Mouse (Mus musculus) adrenal gland, postnatal 14 days (tissue): ENCODE measurements around the gene Znhit1. TPM values are rescaled to one million over a fixed set of nuclear protein-coding genes. Genes with fewer than 3 reads are reported as not detected.
A peak's percentile ranks its signal among the peaks of the same experiment; 100 is the strongest.

Source experiments
- DNase-seq: peaks from one replicate; pipeline ENCODE4 v3.0.0; 2021; ENCODE audit warnings: mixed read lengths
- long read RNA-seq, 2 experiments: library from polyadenylated mRNA; stranded (forward); transcript quantifications; one replicate each; pipeline ENCODE4 v2.0.0; 2021
- total RNA-seq: library from RNA; stranded (reverse); gene quantifications from 2 replicates; pipeline ENCODE4 v1.2.3, GENCODE M21; 2021

Gene Znhit1
- total RNA-seq: 64.8 and 72.1 TPM in 2 replicates
- long read RNA-seq, experiment 1, transcript Znhit1-202 (5 exons, 740 nt): minor isoform, 9 of 64 reads
- long read RNA-seq, experiment 1, transcript Znhit1-206 (5 exons, 1,208 nt): major isoform, 39 of 64 reads
- long read RNA-seq, experiment 1, partial matches to known transcripts: 9 of 64 reads
- long read RNA-seq, experiment 1, other reads (novel, unspliced or antisense): 4 of 64 reads
- long read RNA-seq, experiment 2, transcript Znhit1-202 (5 exons, 740 nt): minor isoform, 17 of 66 reads
- long read RNA-seq, experiment 2, transcript Znhit1-206 (5 exons, 1,208 nt): major isoform, 36 of 66 reads
- long read RNA-seq, experiment 2, partial matches to known transcripts: 6 of 66 reads
- long read RNA-seq, experiment 2, other reads (novel, unspliced or antisense): 5 of 66 reads

DNA sequence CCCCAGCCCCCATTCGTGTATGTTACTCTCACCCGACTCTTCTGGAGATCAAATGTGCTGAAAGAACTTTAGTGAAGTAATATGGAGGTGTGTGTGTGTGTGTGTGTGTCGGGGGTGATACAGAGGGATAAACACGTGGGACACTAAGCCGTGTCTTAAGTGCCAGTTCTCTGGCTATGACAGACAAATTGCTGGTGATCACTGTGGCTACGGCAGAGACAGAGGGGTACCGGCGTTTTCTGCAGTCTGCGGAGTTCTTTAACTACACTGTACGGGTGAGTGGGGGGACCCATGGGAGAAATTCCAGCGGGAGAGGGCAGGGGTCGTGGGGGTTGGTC is at the start of gene Znhit1:
Gene Znhit1, minus strand, starts transcription at position 88 of the 338 bp plus-strand sequence.
- DNase-seq: no peak

DNA sequence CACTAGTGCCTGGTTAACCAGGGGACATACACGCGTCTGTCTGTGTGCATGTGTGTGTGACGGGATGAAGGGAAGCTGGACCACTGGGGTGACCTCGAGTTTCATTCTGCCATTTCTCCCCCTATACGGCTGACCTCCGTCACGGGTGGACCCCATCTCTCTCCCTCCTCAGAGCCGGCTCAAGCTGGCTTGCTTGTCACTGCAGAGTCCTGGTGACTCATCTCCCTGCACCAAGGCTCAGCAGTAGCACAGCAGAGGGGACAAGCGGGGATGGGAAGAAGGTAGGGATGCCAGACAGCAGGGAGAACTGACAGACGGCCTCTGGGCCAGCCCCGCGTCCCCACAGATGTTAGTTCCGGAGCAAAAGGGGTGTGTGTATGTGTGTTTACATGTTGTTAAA is 48.4 kb upstream of the Znhit1 start:
- no peak for DNase-seq

DNA sequence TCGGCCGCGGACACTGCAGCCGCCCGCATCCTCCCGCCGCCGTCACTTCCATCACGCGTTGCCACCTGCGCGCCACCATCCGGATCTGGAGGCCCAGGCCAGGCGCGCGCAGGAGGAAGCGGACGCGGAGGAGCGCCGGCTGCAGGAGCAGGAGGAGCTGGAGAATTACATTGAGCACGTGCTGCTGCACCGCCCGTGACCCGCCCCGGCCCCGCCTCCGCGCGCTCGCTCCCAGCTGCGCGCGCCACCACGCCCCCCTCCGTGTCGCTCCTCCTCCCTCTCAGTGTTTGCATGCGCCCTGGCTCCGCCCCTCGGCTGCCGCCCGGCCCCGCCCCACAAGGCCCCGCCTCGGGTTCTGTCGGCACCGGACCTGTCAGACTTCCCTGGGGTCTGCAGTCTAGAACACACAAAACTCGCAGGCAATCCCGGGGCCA is 44.8 kb upstream of the Znhit1 start:
- DNase-seq: peak; percentile 96

DNA sequence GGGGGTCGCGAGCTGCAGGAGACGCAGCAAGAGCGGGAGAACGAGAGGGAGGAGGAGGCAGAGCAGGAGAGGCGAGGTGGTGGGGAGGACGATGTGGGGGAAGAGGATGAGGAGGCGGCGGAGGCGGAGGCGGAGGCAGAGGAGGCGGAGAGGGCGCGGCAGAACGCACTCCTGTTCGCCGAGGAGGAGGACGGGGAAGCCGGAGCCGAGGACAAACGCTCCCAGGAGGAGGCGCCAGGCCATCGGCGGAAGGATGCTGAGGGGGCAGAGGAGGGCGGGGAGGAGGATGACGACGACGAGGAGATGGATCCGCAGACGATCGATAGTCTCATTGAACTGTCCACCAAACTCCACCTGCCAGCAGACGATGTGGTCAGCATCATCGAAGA is 44.2 kb upstream of the Znhit1 start:
- peak; percentile 32 for DNase-seq

DNA sequence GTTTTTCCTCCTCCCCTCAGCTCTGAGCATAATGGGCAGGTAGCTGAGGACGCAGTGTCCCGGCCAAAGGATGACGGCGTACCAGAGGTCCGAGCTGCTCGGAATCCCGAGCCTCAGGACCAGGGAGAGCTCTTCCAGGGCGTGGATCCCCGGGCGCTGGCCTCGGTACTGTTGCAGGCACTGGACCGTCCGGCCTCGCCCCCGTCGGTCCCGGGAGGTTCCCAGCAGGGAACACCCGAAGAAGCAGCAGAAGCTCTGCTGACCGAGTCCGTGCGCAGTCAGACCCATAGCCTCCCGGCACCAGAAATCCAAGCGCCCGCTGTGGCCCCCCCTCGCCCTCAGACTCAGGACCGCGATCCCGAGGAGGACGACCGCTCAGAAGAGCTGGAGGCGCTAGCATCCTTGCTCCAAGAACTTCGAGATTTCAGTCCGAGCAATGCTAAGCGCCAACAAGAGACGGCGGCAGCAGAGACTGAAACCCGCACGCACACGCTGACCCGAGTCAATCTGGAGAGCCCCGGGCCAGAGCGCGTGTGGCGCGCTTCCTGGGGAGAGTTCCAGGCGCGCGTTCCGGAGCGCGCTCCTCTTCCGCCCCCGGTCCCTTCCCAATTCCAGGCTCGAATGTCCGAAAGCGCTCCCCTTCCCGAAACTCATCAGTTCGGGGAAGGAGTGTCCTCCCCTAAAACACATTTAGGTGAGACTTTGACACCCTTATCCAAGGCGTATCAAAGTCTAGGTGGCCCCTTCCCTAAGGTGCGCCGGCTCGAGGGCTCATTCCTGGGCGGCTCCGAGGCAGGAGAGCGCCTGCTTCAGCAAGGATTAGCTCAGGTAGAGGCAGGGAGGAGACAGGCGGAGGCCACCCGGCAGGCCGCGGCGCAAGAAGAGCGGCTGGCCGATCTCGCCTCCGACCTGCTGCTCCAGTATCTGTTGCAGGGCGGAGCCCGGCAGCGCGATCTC is 43.5 kb upstream of the Znhit1 start:
- DNase-seq: peak; percentile 81

DNA sequence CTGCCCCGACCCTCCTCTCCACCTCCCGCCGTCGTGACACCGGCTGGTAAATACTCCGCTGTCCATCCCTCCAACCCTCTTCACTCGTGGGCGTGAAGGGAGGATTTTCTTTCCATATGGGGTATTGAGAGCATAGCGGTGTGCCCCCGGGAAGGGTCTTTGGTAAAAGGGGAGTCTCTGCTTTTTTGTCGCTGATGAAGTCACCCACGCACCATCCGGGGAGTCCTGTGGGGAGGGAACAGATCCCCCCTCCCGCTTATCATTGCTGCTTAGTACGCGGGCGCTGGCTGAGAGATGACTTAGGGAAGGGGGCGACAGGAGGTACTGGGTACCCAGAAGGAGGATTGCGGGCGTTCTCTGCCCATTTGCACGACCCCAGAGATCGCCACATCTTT is 42.6 kb upstream of the Znhit1 start:
- no peak for DNase-seq

DNA sequence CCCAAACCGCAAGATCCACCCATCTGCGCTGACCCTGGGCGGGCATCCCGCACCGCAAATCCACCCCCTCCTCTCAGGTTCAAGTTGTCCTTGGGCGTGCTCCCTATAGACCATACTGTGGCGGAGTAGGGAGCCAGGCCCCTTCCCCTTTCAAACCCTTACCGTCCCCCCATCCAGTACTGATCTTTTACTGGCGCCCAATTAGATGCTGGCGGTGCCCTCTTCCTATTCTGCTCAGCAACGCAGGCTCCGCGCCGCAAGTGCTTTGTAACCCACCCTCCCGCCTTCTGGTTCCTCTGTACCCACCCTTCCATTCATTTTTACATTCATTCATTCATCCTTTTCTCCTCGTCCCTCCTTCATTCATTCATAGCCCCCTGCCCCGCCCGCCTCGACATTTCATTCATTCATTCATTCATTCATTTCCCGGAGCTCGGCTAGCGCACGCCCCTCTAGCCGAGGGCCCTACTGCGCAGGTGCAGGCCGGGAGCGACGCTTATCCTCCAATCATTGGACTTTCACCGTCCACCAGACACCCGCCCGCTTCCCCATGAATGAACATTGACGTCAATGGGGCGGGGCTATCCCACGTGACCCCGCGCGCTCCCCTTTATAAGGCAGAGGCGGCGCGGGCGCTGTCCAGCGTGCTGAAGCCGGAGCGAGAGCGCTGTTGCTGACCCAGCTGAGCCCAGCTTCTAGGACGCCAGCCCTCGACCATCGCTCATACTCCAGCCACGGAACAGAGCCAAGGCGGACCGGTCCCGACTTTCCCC is 42.0 kb upstream of the Znhit1 start:
- peak; percentile 98 for DNase-seq

DNA sequence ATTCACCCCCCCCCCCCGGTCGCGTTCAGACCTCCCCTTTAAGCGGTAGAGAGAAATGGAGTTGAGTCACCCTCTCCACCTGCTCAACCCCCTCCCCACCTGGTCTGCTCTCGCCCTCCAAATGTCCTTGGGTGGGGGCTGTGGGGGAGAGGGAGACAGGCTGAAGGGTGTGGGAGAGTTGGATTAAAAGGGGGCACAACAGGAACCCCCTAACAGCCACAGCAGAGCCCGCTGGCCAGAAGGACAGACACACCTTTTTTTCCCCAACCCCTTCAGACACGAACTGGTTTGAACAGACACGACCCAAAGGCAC is 41.4 kb upstream of the Znhit1 start:
- DNase-seq: no peak

DNA sequence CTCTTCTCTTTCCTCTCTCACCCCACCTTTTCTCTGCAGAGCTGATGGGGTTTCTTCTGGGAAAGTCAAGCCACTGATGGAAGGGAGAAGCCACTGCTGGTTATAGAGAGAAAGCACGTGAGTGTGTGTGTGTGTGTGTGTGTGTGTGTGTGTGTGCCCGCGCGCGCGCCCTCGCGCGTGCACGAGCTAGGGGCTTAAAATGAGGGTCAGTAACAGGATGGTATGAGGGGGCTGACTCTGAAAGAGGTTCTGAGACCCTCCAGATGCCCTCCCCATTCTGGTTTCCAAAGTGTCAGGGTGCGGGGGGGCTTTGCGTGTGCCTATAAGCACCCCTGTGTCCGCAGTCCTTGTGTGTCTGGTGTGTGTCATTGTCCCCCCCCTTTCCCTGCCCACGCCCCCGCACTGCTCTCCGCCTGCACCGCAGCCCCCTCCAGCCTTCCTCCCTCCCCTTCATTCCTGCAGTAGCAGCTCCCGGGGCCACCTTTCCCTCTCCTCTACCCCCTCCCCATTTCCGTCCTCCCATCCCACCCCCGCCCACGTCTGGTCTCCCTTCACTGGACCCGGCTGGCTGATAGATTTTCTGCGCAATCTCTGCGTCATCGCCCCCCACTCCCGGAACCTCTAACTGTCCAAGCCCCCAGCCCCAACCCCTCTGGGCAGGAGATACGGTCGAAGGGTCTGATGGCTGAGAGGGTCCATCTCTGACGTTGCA is 40.9 kb upstream of the Znhit1 start:
- no peak for DNase-seq

DNA sequence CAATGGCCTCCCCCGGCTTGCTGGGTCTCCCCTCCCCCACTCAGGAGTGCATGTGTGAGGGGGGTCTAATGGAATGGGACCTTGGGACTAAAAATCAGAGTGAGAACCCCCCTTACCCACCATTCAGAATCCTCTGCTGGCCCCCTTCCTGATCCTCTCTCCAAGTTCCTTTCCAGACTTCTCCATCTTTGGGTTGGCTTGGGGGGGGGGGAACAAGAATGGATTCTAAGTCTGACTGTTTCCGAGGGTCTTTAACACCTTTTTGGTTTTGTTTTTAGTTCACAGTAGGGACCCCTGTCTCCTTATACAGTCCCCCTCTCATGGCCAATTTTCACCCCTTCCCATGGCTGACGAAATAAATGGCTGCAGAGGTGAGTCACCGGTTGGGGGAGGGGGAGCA is 38.3 kb upstream of the Znhit1 start, which contains the start of gene Vgf:
Gene Vgf, plus strand, starts transcription at position 301 of the 400 bp plus-strand sequence.
- no peak for DNase-seq

DNA sequence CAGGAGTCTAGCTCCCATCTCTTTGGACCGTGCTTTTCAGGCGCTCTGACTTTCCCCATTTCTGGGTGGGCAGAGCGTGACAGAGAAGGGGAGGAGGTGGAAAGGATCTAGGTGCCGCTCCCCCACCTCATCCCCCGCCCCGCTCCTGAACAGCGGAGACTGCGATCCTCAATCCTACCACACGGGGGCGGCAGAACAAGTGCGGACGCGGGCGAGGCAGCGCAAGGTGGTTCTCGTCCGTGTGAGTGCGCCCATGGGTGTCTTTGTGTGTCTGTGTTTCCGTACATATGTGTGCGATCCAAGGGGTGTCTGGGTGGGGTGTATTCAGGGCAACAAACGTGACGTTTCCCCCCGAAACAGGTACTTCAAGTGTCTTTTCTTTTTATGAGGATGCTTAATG is 37.3 kb upstream of the Znhit1 start:
- DNase-seq: peak; percentile 88

DNA sequence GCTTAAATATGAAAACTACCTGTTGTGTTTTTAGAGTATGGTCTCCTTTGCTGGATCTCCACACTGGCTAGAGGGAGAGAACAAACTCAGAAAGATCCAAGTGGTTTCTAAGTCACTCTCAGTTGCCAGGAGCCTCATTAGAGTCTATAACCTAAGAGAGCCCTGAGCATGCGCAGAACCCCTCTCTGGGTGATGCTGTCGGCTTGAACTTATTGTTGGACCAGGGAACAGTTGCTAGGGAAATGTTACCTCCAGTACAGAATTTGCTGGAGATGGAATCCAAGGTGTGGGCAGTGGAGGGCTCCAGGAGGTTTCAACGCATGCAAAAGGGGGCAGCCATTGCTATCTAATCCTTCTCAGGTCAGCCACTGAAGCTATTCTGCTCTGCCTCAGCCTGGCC is 36.5 kb upstream of the Znhit1 start:
- DNase-seq: no peak

DNA sequence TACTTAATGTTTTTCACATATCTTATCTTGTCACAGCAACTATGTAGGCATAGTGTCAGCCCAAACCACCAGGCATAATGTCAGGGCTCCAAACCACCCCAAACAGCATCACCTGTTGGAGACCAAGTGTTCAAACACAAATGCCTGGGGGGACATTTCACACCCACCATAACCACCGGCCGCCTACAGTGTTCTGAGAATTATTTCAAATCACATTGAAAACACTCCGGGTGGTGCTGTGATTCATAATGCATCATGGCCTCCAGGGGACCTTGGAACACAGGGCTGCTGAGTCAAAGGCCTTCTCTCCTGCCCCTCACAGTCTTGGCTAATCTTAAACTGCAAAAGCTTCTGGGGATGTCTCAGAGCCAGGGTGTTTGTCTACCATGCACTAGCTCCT is 28.1 kb upstream of the Znhit1 start:
- DNase-seq: peak; percentile 67

DNA sequence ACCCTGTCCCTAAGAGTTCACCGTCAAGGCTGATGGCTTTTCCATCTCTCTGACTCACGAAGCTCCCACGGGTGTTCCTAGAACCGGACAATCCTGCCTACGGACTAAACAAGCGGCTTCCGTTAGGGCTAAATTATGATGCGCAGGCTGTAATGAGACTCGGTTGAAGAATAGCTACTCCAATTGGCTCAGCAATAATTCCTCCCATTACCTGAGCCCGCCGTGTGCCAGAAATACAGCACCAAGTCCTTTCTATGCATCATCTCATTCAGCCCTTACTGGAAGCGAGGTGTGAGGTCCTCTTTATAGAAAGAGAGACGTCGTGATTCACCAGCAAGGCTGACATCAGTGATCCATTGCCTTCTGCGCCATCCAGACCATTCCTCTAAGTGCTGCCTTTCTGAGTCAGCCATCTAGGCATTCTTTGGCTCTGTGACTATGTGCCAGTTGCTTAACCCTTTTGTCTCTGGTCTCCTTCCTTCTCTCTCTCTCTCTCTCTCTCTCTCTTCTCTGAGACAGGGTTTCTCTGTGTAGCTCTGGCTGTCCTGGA is 24.7 kb upstream of the Znhit1 start:
- peak; percentile 58 for DNase-seq

DNA sequence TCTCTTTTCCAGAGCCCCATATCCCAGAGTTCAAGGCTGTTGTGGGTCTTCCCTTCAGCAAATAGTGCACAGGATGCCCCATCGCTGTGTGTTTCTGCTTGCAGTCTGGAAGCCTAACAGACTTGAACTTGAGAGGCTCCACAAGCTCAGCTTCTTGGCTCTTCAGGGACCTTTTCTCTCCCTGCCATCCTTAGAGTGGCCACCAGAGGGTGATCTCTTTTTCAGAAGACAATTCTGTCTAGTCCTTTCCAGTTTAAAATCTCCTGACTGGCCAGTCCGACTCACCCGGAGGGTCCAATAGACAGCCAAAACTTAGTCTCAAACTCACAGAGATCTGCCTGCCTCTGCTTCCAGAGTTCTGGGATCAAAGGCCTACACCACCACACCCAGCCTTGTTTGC is 22.2 kb upstream of the Znhit1 start:
- DNase-seq: peak; percentile 74

DNA sequence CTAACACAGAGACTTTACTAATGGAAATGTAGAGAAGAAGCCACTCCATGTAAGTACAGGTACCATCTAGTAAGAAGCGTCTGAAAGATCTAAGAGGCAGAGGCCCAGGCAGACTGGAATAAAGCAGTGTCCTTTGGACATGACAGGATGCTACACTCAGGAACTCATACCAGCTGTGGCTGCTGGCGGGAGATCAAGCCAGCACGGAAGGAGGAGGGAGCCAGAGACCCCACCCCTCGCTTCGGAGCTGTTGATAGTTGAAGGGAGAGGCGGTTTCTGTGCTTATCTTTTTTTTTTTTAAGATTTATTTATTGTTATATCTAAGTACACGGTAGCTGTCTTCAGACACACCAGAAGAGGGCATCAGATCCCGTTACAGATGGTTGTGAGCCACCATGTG is 19.5 kb upstream of the Znhit1 start:
- no peak for DNase-seq

DNA sequence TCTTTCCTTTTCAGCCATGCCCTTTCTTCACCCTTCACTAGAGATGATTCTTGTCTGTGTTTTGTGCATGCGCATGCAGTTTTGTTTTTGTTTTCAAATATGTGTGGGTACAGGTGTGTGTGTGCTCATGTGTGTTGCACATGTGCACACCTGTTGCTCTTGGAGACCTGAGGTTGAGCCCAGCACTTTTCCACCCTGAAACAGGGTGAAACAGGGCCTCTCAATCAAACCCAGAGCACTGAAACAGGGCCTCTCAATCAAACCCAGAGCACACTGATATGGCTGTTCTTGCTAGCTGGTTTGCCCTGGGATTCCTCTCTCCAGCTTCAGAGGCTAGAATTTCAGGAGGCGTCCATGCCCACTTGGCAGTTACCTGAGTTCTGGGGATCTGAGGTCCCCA is 12.8 kb upstream of the Znhit1 start:
- no peak for DNase-seq

DNA sequence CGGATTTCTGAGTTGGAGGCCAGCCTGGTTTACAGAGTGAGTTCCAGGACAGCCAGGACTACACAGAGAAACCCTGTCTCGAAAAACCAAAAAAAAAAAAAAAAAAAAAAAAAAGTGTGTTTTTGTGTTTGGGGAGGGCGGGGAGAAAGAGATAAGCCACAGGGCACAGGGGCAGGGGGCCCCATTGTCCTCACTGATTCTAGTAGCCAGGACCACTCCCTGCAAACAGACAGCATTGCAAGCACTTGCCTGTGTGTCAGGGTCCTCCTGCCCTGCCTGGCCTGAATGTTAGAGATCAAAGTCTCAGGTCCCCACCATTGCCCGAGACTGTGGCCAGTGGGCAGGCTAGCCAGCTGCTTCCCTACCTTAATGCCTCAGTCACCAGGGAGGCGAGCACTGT is 11.6 kb upstream of the Znhit1 start:
- DNase-seq: no peak

DNA sequence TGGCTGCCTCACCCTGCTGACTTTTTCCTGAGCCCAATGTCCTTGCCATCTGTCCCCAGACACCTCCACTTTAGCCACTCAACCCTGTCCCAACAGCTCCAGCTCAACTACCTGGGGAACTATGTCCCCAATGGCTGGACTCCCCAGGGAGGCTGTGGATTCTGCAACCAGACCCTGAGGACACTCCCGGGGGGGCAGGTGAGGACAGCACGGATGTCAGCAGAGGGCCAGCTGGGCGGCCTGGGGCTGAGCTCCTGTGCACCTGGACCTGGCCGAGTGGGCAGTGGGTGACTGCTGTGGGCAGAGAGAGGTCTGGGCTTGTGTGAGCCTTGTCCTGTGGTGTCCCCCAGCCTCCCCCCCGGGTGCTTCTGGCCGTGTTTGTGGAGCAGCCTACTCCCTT is 2.0 kb upstream of the Znhit1 start:
- DNase-seq: no peak

DNA sequence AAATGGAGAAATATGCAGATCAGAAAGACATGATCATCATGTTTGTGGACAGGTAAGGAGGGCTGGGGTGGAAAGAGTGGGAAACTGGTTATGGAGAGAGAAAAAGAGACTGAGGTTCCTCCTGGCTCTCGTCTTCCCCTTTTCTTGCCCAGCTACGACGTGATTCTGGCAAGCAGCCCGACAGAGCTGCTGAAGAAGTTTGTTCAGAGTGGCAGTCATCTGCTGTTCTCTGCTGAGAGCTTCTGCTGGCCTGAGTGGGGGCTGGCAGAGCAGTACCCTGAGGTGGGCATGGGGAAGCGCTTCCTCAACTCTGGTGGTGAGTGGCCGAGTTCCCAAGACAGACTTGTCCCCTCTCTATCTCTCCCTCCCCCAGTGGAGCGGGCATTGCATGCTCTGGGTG is 599 bp upstream of the Znhit1 start:
- DNase-seq: no peak

DNA sequence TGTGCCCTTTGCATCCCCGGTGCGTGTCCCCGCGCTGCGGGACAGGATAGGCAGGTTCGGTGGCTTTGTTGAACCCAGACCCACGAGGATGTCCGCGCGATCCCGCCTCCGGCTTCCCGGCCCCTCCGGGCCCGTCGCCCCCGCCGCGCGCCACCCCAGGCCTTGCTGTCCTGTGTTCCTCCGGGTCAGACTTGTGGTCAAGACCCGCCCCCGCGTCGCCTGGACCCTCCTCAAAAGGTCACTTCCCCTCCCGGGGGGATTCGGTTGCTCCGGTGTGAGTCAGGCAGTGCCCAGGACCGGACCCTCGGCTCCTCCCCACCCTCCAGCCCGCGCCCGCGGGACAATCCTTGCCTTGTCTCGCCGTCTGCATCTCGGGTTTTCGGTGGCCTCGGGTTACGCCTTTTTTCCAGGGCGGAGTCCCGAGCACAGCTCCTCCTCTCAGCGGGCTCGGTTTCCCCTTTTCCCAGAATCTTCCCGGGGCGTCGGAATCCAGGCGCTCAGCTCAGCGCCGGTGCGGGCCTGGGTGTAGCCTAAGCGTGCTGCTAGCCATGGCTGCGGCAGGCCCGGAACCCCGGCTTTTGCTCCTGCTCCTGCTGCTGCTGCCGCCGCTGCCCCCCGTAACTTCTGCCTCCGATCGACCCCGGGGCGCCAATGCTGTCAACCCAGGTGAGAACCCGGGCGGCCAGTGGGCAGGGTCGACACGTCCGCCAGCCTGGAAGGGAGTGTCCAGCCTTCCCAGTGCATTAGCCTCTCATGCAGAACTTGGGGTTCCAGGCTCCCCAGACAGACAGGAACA is 485 bp downstream of the Znhit1 start:
- DNase-seq: peak; percentile 81
